Comparison of ENCODE assay signal across 14 mouse cellular contexts in the genomic region with DNA sequence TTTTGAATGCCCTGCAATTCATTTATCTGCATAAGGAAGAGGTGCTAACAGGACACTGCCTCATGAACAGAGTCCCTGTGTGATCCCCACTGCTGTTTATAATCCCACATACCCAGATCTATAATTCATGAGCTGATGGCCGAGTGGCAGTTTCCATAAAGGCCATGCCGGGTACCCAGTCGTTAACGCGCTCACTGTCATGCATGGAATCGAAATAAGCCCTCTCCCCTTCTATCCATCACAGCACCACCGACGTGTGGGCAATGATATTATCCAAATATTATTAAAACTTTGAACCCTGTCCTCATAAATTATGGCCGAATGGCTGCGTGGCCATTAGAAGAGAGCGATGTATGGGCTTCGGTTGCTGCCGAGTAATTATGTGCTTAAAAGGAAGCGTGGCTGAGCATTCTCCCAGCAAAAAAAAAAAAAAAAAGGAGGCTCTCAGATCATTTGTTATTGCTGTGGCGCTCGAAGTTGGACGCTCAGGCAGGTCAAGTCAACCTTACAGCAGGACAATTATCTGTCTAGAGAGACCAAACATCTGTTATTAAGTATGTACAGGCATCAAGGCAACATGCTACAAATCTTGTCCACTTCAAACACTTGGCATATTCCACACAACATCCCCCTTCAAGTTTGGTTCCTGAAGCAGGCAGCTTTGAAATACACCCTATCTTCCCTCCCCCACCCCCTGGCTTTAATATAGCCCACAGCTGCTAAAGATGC.
DNase-seq lines count a peak whose midpoint lies in the region; ATAC-seq lines count a peak whose summit lies in the region.
"Had no signal": no experiment of that assay in that cellular context is flagged by ENCODE, and none has a peak within 500 bp of the region (broad histone marks: within the 10 kb centered on the region; RNA-seq: fewer than 3 reads in every experiment).

No protein-coding gene starts in this region.

- H3K4me2 ChIP-seq in kidney, embryonic 15.5 days: peak overlapping the region; percentile 34; the same call in 1 of the 2 replicates
- H3K4me2 ChIP-seq in stomach, embryonic 16.5 days (ENCODE audit: low read depth, low read length): no peak overlapping the region
- H3K4me2 ChIP-seq: heart, embryonic 15.5 days; limb, embryonic 12.5 days; liver, embryonic 15.5 days had no signal

- no peak overlapping the region for H3K4me3 ChIP-seq in kidney, embryonic 15.5 days (replicated peaks)
- no peak overlapping the region for H3K4me3 ChIP-seq in stomach, embryonic 16.5 days (replicated peaks; ENCODE audit: low read length)
- H3K4me3 ChIP-seq: embryonic facial prominence, embryonic 10.5 days; heart, embryonic 15.5 days; limb, embryonic 12.5 days; liver, embryonic 15.5 days had no signal

- H3K36me3 ChIP-seq in kidney, embryonic 15.5 days: no peaks in the 10 kb centered on the region
- no peaks in the 10 kb centered on the region for H3K36me3 ChIP-seq in stomach, embryonic 16.5 days (ENCODE audit: control insufficient read depth, insufficient read depth, low read length)
- H3K36me3 ChIP-seq: embryonic facial prominence, embryonic 10.5 days; heart, embryonic 15.5 days; limb, embryonic 12.5 days; liver, embryonic 15.5 days had no signal

- H3K9me3 ChIP-seq in kidney, embryonic 15.5 days (replicated peaks): no peaks in the 10 kb centered on the region
- no peaks in the 10 kb centered on the region for H3K9me3 ChIP-seq in stomach, embryonic 16.5 days (replicated peaks; ENCODE audit: control insufficient read depth, low read length)
- H3K9me3 ChIP-seq: embryonic facial prominence, embryonic 10.5 days; heart, embryonic 15.5 days; limb, embryonic 12.5 days; liver, embryonic 15.5 days had no signal

- H3K27me3 ChIP-seq in kidney, embryonic 15.5 days: peaks cover 4% of the 10 kb centered on the region; the same call in 1 of the 2 replicates
- no peaks in the 10 kb centered on the region for H3K27me3 ChIP-seq in stomach, embryonic 16.5 days (ENCODE audit: control insufficient read depth, insufficient read depth, low read length)
- H3K27me3 ChIP-seq: heart, embryonic 15.5 days; liver, embryonic 15.5 days had no signal

- no peak overlapping the region for H3K27ac ChIP-seq in kidney, embryonic 15.5 days
- H3K27ac ChIP-seq in stomach, embryonic 16.5 days (ENCODE audit: low read length): no peak overlapping the region
- H3K27ac ChIP-seq: embryonic facial prominence, embryonic 10.5 days; heart, embryonic 15.5 days; limb, embryonic 12.5 days; liver, embryonic 15.5 days had no signal

- peaks cover 16% of the 10 kb centered on the region for H3K4me1 ChIP-seq in kidney, embryonic 15.5 days
- H3K4me1 ChIP-seq in stomach, embryonic 16.5 days (ENCODE audit: control insufficient read depth, insufficient read depth, low read length): 0 out of 2 replicates have a peak, but pooled peaks cover 8% of the 10 kb centered on the region
- H3K4me1 ChIP-seq: heart, embryonic 15.5 days; liver, embryonic 15.5 days had no signal

- WGBS in kidney, embryonic 15.5 days: 11% methylated on average over 17 of the region's 17 CpGs
- 35% methylated on average over 17 of the region's 17 CpGs for WGBS in stomach, embryonic 16.5 days

- DNase-seq in embryo, embryonic 10.5 days (ENCODE audit: low spot score): peak; percentile 29
- no peak for DNase-seq in embryo, embryonic 9.5 days (ENCODE audit: extremely low spot score)
- DNase-seq in kidney, postnatal 10 days: no peak
- peak; percentile 58 for DNase-seq in ovary, adult 18-20 months (ENCODE audit: low spot score)
- DNase-seq in ovary, postnatal 10 days (ENCODE audit: low spot score): no peak
- DNase-seq: cerebellum, adult 8-10 months; thymus, postnatal 4 days had no signal

- no peak; the same call in 1 of the 2 replicates for ATAC-seq in kidney, embryonic 15.5 days (replicated peaks; ENCODE audit: low FRiP score)
- peak; percentile 17; the same call in 1 of the 2 replicates for ATAC-seq in stomach, embryonic 16.5 days (ENCODE audit: insufficient read depth, low FRiP score)
- ATAC-seq in granulocyte monocyte progenitor cell, adult 5-6 weeks (replicated peaks; ENCODE audit: poor library complexity, severe bottlenecking): no peak

- H3K9ac ChIP-seq in kidney, embryonic 15.5 days: no peak overlapping the region
- no peak overlapping the region for H3K9ac ChIP-seq in stomach, embryonic 16.5 days (ENCODE audit: low read length)
- H3K9ac ChIP-seq: heart, embryonic 15.5 days; limb, embryonic 12.5 days; liver, embryonic 15.5 days had no signal

Comparison
In these comparisons a context has a peak if more than half of its experiments do, and no peak if none do; other contexts are left out.
1. DNase-seq: peak in embryo, embryonic 10.5 days (single experiment) and ovary, adult 18-20 months (single experiment); none in embryo, embryonic 9.5 days (single experiment), kidney, postnatal 10 days (single experiment) and ovary, postnatal 10 days (single experiment).